Mouse (Mus musculus) megakaryocyte, adult 5-6 weeks (primary cell): ENCODE data around the gene Pax6. TPM values are rescaled to one million over a fixed set of nuclear protein-coding genes. Genes with fewer than 3 reads are reported as not detected.

Source experiments
- ATAC-seq: 2 replicates; pipeline ENCODE4 v1.8.0; 2016; ENCODE audit warnings: mild to moderate bottlenecking, inconsistent platforms; ENCODE audit not compliant: poor library complexity, severe bottlenecking
- total RNA-seq, 2 experiments: library from RNA; stranded (forward) in 1 of 2; stranded (reverse) in 1 of 2; fragments of 153-499, 151-499 nt in 1 of 2; fragments of 221-1000, 200-1000 nt in 1 of 2; gene quantifications; 2 replicates each; pipeline versions ENCODE4 v1.2.3 to v1.2.4; 2015 to 2017

Gene Pax6
- not detected in 2 replicates for total RNA-seq (2015)
- not detected in 2 replicates for total RNA-seq (2017)

- ATAC-seq: 0 out of 2 replicates have a peak, but pooled peaks have one; percentile 13
Measured at GRCm38 (mm10) chr2:105668271-105669270, at the start of gene Pax6. TSS of gene Pax6 (plus strand) at chr2:105668900.

- no peak for ATAC-seq
Measured at GRCm38 (mm10) chr2:105648933-105649332, 19.8 kb upstream of the Pax6 start.

GRCm38 (mm10) chr2:105656456-105656855, 12.2 kb upstream of the Pax6 start:
- no peak for ATAC-seq

GRCm38 (mm10) chr2:105659350-105659749, 9.3 kb upstream of the Pax6 start:
- ATAC-seq: no peak

GRCm38 (mm10) chr2:105659926-105660873, 8.5 kb upstream of the Pax6 start:
- no peak for ATAC-seq

GRCm38 (mm10) chr2:105660874-105661622, 7.7 kb upstream of the Pax6 start:
- ATAC-seq: no peak

- ATAC-seq: no peak
Measured at GRCm38 (mm10) chr2:105661623-105662066, 7.1 kb upstream of the Pax6 start.

GRCm38 (mm10) chr2:105662121-105662520, 6.6 kb upstream of the Pax6 start:
- no peak for ATAC-seq

- no peak for ATAC-seq
Measured at GRCm38 (mm10) chr2:105662606-105663005, 6.1 kb upstream of the Pax6 start.

- no peak for ATAC-seq
Measured at GRCm38 (mm10) chr2:105663101-105663511, 5.6 kb upstream of the Pax6 start.

GRCm38 (mm10) chr2:105664996-105665395, 3.7 kb upstream of the Pax6 start:
- no peak for ATAC-seq

GRCm38 (mm10) chr2:105665491-105666250, 3.0 kb upstream of the Pax6 start:
- ATAC-seq: no peak

GRCm38 (mm10) chr2:105666331-105666730, 2.4 kb upstream of the Pax6 start:
- no peak for ATAC-seq

GRCm38 (mm10) chr2:105666763-105667625, 1.7 kb upstream of the Pax6 start:
- no peak for ATAC-seq

GRCm38 (mm10) chr2:105667626-105667950, 1.1 kb upstream of the Pax6 start:
- ATAC-seq: no peak

- no peak for ATAC-seq
Measured at GRCm38 (mm10) chr2:105669371-105669861, 716 bp downstream of the Pax6 start.

- no peak for ATAC-seq
Measured at GRCm38 (mm10) chr2:105669881-105670730, 1.4 kb downstream of the Pax6 start.

GRCm38 (mm10) chr2:105670731-105671095, 2.0 kb downstream of the Pax6 start:
- no peak for ATAC-seq
